Mouse (Mus musculus): Measurements from ENCODE around the gene Vrk3. TPM values are rescaled to one million over a fixed set of nuclear protein-coding genes. Genes with fewer than 3 reads are reported as not detected.

The Vrk3 gene
- polyA plus RNA-seq, 1 experiment from 2014 or later: 35.0 TPM

- Histone ChIP-seq H3K36me3 (peaks cover 31% of the 10 kb centered on the region), H3K4me1 (peaks cover 16% of the 10 kb centered on the region), H3K4me3 (no peak overlapping the region), H3K27me3 (no peaks in the 10 kb centered on the region), H3K9ac (no peak overlapping the region), H3K9me3 (no peaks in the 10 kb centered on the region), H3K4me2 (replicated peaks) (no peak overlapping the region), H3K27ac (no peak overlapping the region)
- 90% methylated on average over 19 of the region's 20 CpGs for WGBS
- no peak for ATAC-seq (ENCODE audit: low FRiP score, low read depth)
Measured at GRCm38 (mm10) chr7:44812651-44813325, 64.6 kb downstream of the Vrk3 start.

GRCm38 (mm10) chr7:44813985-44814384 lies 65.8 kb downstream of the Vrk3 start:
- H3K27me3 ChIP-seq: no peaks in the 10 kb centered on the region
- H3K9me3 ChIP-seq: no peaks in the 10 kb centered on the region
- H3K27ac ChIP-seq: no peak overlapping the region
- peaks cover 28% of the 10 kb centered on the region for H3K4me1 ChIP-seq
- H3K4me3 ChIP-seq: no peak overlapping the region
- 98% methylated on average over 3 of the region's 3 CpGs for WGBS
- no peak for ATAC-seq (ENCODE audit: low FRiP score, low read depth)
- H3K4me2 ChIP-seq (replicated peaks): no peak overlapping the region
- peaks cover 31% of the 10 kb centered on the region for H3K36me3 ChIP-seq
- H3K9ac ChIP-seq: no peak overlapping the region

- no peaks in the 10 kb centered on the region for H3K9me3 ChIP-seq
- peaks cover 31% of the 10 kb centered on the region for H3K36me3 ChIP-seq
- no peak overlapping the region for H3K4me3 ChIP-seq
- no peak for ATAC-seq (ENCODE audit: low FRiP score, low read depth)
- H3K4me2 ChIP-seq (replicated peaks): no peak overlapping the region; the same call in 1 of the 2 replicates
- peaks cover 32% of the 10 kb centered on the region for H3K4me1 ChIP-seq
- H3K27ac ChIP-seq: no peak overlapping the region
- WGBS: 84% methylated on average over 4 of the region's 4 CpGs
- H3K9ac ChIP-seq: no peak overlapping the region
- H3K27me3 ChIP-seq: no peaks in the 10 kb centered on the region
Measured at GRCm38 (mm10) chr7:44814423-44814822, 66.2 kb downstream of the Vrk3 start.

- peak overlapping the region; percentile 73; the same call in 1 of the 2 replicates for H3K27ac ChIP-seq
- H3K9ac ChIP-seq: peak overlapping the region; percentile 20; the same call in 1 of the 2 replicates
- H3K4me3 ChIP-seq: peak overlapping the region; percentile 76
- H3K4me2 ChIP-seq (replicated peaks): peak overlapping the region; percentile 82
- ATAC-seq (ENCODE audit: low FRiP score, low read depth): no peak
- H3K27me3 ChIP-seq: no peaks in the 10 kb centered on the region
- H3K4me1 ChIP-seq: peaks cover 39% of the 10 kb centered on the region
- no peaks in the 10 kb centered on the region for H3K9me3 ChIP-seq
- H3K36me3 ChIP-seq: peaks cover 31% of the 10 kb centered on the region
- WGBS: 38% methylated on average over 14 of the region's 14 CpGs
Measured at GRCm38 (mm10) chr7:44814952-44815553, 66.8 kb downstream of the Vrk3 start.

GRCm38 (mm10) chr7:44815721-44816469 lies 67.7 kb downstream of the Vrk3 start, which contains the start of the genes Nup62 and Il4i1:
Gene Nup62, plus strand, starts transcription at chr7:44816088.
Gene Il4i1, plus strand, starts transcription at chr7:44816387.
- under 1% methylated on average over 61 of the region's 62 CpGs for WGBS
- Histone ChIP-seq H3K36me3 (peaks cover 30% of the 10 kb centered on the region), H3K4me1 (peaks cover 47% of the 10 kb centered on the region)

GRCm38 (mm10) chr7:44816470-44817021 lies 68.3 kb downstream of the Vrk3 start, which contains the start of gene Atf5:
Gene Atf5, minus strand, starts transcription at chr7:44816658.
- Histone ChIP-seq H3K36me3 (peaks cover 23% of the 10 kb centered on the region), H3K4me3 (peak within 1 kb of the TSS; percentile 76), H3K9ac (peak within 1 kb of the TSS; percentile 94), H3K4me1 (peaks cover 52% of the 10 kb centered on the region), H3K9me3 (no peaks in the 10 kb centered on the region), H3K27ac (peak within 1 kb of the TSS; percentile 97), H3K27me3 (no peaks in the 10 kb centered on the region), H3K4me2 (replicated peaks) (peak within 1 kb of the TSS; percentile 82)
- peak; percentile 12; the same call in 1 of the 2 replicates for ATAC-seq (ENCODE audit: low FRiP score, low read depth)
- under 1% methylated on average over 55 of the region's 57 CpGs for WGBS

More at GRCm38 (mm10) chr7:44815721-44816469, 67.7 kb downstream of the Vrk3 start, which contains the start of the genes Nup62 and Il4i1:
- H3K4me2 ChIP-seq (replicated peaks): peak within 1 kb of the TSS; percentile 82
- no peaks in the 10 kb centered on the region for H3K9me3 ChIP-seq
- peak; percentile 94 for ATAC-seq (ENCODE audit: low FRiP score, low read depth)
- H3K4me3 ChIP-seq: peak within 1 kb of the TSS; percentile 76
- H3K27ac ChIP-seq: peak within 1 kb of the TSS; percentile 97
- H3K9ac ChIP-seq: peak within 1 kb of the TSS; percentile 94
- no peaks in the 10 kb centered on the region for H3K27me3 ChIP-seq

- no peaks in the 10 kb centered on the region for H3K27me3 ChIP-seq
- peak overlapping the region; percentile 33; the same call in 1 of the 2 replicates for H3K27ac ChIP-seq
- peaks cover 21% of the 10 kb centered on the region for H3K36me3 ChIP-seq
- no peaks in the 10 kb centered on the region for H3K9me3 ChIP-seq
- peak overlapping the region; percentile 76 for H3K4me3 ChIP-seq
- peak overlapping the region; percentile 94 for H3K9ac ChIP-seq
- ATAC-seq (ENCODE audit: low FRiP score, low read depth): no peak
- H3K4me2 ChIP-seq (replicated peaks): peak overlapping the region; percentile 82
- peaks cover 53% of the 10 kb centered on the region for H3K4me1 ChIP-seq
- WGBS: 24% methylated on average over 3 of the region's 3 CpGs
Measured at GRCm38 (mm10) chr7:44817441-44817840, 69.2 kb downstream of the Vrk3 start.

- no peak for ATAC-seq (ENCODE audit: low FRiP score, low read depth)
- Histone ChIP-seq H3K4me3 (peak overlapping the region; percentile 76), H3K27ac (no peak overlapping the region), H3K9ac (peak overlapping the region; percentile 94), H3K36me3 (peaks cover 14% of the 10 kb centered on the region), H3K4me2 (replicated peaks) (peak overlapping the region; percentile 82), H3K9me3 (no peaks in the 10 kb centered on the region), H3K4me1 (peaks cover 58% of the 10 kb centered on the region), H3K27me3 (no peaks in the 10 kb centered on the region)
- 46% methylated on average over 2 of the region's 2 CpGs for WGBS
Measured at GRCm38 (mm10) chr7:44818164-44818563, 70.0 kb downstream of the Vrk3 start.

- no peaks in the 10 kb centered on the region for H3K27me3 ChIP-seq
- H3K4me3 ChIP-seq: peak overlapping the region; percentile 76
- peaks cover 12% of the 10 kb centered on the region for H3K36me3 ChIP-seq
- peak overlapping the region; percentile 4; the same call in 1 of the 2 replicates for H3K27ac ChIP-seq
- no peaks in the 10 kb centered on the region for H3K9me3 ChIP-seq
- no peak for ATAC-seq (ENCODE audit: low FRiP score, low read depth)
- peak overlapping the region; percentile 82 for H3K4me2 ChIP-seq (replicated peaks)
- WGBS: 44% methylated on average over 6 of the region's 6 CpGs
- peaks cover 64% of the 10 kb centered on the region for H3K4me1 ChIP-seq
- H3K9ac ChIP-seq: peak overlapping the region; percentile 94
Measured at GRCm38 (mm10) chr7:44818751-44819235, 70.6 kb downstream of the Vrk3 start.

- Histone ChIP-seq H3K9me3 (no peaks in the 10 kb centered on the region), H3K9ac (peak overlapping the region; percentile 94), H3K4me2 (replicated peaks) (peak overlapping the region; percentile 82), H3K4me1 (peaks cover 70% of the 10 kb centered on the region), H3K36me3 (peaks cover 6% of the 10 kb centered on the region; the same call in 1 of the 2 replicates), H3K27me3 (no peaks in the 10 kb centered on the region), H3K4me3 (peak overlapping the region; percentile 76), H3K27ac (no peak overlapping the region)
- WGBS: 96% methylated on average over 2 of the region's 2 CpGs
- ATAC-seq (ENCODE audit: low FRiP score, low read depth): no peak
Measured at GRCm38 (mm10) chr7:44819391-44819790, 71.2 kb downstream of the Vrk3 start.

GRCm38 (mm10) chr7:44819863-44820262 lies 71.7 kb downstream of the Vrk3 start:
- Histone ChIP-seq H3K27me3 (no peaks in the 10 kb centered on the region), H3K27ac (no peak overlapping the region), H3K36me3 (peaks cover 4% of the 10 kb centered on the region; the same call in 1 of the 2 replicates), H3K9me3 (no peaks in the 10 kb centered on the region), H3K4me3 (no peak overlapping the region), H3K4me2 (replicated peaks) (peak overlapping the region; percentile 82; the same call in 1 of the 2 replicates), H3K9ac (no peak overlapping the region), H3K4me1 (peaks cover 72% of the 10 kb centered on the region)
- WGBS: 75% methylated on average over 5 of the region's 5 CpGs
- ATAC-seq (ENCODE audit: low FRiP score, low read depth): no peak
